Mouse (Mus musculus) lung, adult 2 months (tissue): ENCODE results near the gene Hamp2.

Experiments
- CTCF ChIP-seq: fragments of 200-500 bp; IDR thresholded peaks from 2 replicates; pipeline ENCODE4 v1.5.1; 2011; ENCODE audit warnings: mild to moderate bottlenecking, low read length, control low read depth; ENCODE audit not compliant: insufficient read depth
- POLR2A ChIP-seq: fragments of 200-500 bp; IDR thresholded peaks from 2 replicates; pipeline ENCODE4 v1.6.1; 2011; ENCODE audit warnings: low read depth, mild to moderate bottlenecking, control low read depth, low read length, borderline replicate concordance; ENCODE audit errors: extremely low read depth

DNA sequence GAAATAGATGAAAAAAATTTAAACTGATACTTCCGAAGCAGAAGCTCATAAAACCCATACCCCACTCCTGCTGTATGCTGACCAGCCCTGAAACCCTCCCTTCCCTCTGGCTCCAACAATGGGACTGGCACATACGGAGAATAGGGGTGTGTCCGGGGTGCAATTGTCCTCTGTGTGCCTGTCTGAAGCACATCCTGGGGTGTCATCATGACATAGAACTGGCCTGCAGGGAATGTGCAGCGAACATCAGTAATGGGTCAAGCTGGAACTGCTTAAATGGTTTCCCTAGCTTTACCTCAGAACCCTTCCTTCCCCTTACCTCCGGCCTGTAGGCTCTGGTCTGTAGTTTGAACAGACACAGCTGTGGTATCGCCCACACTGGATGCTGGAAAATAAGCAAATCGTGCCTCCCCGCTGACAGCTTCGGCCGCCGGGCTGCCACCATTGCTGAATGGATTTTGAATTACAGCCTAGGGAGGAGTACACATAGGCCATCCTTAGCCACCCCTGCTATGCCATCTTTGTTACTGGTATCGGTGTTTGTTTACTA, 30.6 kb upstream of the Hamp2 start:
- TF ChIP-seq POLR2A = no peak
- TF ChIP-seq CTCF = no peak
